Mouse (Mus musculus): ENCODE measurements around the gene Izumo1. TPM values are rescaled to one million over a fixed set of nuclear protein-coding genes. Genes with fewer than 3 reads are reported as not detected.

Izumo1 gene
- 0.08 and 0.16 TPM in 2 replicates for polyA plus RNA-seq (2015; fragmentation: Nextera tagmentation; extraction: Ambion mirVana)

DNA sequence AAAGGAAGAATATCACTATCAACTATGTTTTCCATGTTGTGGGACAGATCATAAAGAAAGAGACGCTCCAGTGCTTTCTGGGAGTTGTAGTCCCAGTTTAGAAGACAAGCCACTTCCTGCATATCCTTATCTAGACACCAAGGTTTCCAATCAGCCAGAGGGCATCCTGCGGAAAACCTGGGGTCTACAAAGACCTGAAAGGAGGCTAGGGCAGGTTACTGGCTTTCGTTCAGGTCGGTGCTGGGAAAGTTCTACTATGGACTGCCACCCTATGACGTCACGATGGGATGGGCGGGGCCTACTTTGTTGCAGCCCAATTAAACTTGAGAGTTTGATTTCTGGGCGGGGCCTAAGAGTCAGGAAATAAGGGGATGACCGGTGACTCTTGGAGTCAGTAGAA, at the start of gene Izumo1:
Gene Izumo1 (plus strand): TSS at position 369 of the 400 bp plus-strand sequence.
- peak; percentile 40 for DNase-seq (ENCODE audit: low spot score)

DNA sequence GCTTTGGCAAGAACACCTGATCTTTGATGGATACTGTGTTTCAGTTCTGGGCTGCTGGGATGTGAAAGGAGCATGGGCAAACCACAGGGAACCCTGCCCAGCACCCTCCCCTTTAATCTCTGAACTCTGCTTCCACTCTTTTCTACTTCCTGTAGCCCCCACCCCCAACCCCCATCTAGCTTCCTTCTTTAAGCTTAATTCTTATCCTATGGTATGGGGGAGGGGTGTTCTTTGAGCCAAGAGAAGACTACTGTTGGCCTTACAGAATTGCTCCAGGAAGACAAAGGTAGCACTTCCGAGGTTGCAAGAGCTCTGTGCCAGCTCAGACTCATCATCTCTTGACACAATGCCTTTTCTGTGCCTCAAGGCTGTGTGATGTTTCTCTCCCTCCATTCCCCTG, 49.6 kb upstream of the Izumo1 start:
- DNase-seq (ENCODE audit: low spot score) = peak; percentile 52

DNA sequence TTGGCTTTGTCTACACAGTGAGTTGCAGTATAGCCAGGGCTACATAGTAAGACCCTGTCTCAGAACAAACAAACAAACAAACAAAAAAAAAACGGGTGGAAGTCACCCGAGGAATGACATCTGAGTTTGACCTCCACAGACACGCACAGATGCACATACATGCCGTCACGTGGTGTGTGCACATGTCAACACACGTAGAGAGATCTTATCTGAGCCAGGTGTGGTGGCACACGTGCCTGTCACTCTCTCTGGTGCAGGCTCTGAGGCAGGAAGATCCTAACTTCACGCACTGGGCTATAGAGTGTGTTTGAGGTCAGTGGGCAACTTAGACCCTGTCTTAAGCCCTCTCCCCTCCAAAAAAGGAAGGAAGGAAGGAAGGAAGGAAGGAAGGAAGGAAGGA, 47.7 kb upstream of the Izumo1 start:
- peak; percentile 87 for DNase-seq (ENCODE audit: low spot score)

DNA sequence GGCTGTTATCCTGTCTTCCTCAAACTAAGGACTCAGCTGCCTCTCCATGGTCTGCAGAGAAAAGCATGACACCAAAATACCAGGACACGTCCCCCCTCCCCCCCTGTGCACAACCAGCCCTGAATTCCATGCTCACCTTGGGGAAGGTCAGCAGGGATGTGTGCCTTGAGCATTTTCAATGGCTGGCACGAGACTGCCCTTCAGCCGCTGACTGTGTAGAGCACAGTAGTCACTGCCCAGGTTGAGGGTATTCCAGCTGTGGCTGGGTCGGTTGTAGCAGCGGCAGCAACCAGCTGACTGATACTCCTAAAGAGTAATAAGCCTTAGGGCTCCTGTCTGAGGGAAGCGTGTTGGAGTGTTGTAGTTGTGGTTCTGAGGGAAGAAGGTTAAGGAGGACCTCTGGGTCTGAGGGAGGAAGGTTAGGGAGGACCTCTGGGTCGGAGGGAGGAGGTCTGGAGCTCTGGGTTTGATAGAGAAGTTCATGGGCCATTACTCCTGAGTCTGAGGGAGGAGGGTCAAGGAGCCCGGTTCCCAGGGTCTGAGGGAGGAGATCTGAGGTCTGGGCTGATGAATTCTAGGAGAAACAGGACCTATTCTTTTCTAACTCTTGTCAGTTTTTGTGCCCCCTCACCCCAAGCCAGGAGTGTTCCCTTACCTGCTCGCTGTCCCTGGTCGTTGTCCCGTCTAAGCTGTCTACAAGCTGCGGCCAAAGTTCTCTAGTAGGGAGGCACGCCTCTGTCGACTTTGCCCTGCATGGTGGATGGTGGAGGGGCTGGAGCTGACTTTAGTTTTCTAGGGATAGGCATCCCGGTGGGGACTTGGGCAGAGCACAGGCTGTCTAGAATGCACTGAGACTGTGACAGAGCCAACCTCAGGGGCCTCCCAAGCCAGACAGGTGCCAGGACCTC, 46.9 kb upstream of the Izumo1 start:
- DNase-seq (ENCODE audit: low spot score) = no peak

DNA sequence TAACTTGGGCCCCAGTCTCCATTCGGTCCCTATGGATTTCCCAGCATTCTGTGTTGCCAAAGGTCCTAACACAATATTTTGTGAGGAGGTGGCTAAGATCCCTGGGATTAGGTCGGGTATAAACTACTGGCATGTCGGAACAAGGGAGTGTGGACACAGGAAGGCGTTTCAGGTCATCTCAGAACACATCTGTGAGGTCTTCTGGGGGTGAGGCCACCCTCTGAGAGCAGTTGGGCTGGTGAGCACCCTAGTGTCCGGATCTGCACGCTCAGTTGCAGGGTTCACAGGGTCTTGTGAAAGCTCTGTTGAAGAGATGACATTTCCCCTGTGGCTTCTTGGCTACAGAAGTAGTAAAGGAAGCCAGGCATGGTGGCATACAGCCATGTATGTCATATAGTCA, 35.7 kb upstream of the Izumo1 start:
- no peak for DNase-seq (ENCODE audit: low spot score)

DNA sequence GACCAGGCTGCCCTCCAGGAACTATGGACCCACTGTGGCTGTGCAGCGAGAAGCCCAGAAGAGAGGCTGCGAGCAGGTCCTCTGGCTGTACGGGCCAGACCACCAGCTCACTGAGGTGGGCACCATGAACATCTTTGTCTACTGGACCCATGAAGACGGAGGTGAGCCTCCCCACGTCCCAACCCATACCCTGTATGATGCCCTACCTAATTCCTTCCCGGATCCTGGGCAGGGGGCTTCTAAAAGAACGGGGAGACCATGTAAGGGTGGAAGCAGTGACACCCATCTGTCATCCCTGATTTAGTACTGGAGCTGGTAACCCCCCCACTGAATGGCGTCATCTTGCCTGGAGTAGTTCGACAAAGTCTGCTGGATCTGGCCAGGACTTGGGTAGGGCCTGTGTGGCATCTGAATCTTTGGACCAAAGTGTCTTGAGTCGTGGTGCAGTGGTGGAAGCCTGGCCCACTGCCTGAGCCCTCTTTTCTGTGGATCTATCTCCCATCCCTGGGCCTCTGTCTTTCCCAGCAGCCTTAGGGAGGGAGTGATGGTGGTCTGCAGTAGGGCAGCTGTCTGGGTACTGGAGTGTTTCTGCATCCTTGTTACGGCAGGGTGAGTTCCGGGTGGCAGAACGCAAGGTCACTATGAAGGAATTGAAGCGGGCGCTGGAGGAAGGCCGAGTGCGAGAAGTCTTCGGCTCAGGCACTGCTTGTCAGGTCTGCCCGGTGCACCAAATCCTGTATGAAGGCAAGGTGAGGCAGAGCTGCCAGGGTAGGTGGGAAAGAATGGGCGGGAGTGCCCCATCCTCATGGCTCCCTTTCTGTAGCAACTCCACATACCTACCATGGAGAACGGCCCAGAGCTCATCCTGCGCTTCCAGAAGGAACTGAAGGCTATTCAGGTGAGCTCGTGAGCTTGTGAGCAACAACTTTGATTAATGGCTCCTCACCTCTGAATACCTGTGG, 33.7 kb upstream of the Izumo1 start:
- no peak for DNase-seq (ENCODE audit: low spot score)

DNA sequence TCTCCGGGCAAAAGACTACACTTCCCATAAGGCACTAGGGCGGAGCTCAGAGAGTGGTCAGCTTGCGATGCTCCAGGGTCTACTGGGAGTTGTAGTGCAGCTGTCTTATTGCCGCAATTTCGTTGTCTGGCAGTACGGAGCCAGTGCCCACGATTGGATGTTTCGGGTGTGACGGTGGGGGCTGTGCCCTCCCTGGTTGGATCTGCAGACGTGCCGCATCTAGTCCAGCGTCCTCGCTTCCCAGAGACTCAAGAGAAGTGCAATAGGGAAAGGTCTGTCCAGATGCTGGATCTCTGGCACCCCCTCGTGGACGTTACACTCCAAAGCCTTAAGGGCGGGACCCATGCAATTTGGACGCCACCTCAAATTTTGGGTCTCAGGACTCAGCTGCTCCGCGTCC, 32.4 kb upstream of the Izumo1 start:
- peak; percentile 79 for DNase-seq (ENCODE audit: low spot score)

DNA sequence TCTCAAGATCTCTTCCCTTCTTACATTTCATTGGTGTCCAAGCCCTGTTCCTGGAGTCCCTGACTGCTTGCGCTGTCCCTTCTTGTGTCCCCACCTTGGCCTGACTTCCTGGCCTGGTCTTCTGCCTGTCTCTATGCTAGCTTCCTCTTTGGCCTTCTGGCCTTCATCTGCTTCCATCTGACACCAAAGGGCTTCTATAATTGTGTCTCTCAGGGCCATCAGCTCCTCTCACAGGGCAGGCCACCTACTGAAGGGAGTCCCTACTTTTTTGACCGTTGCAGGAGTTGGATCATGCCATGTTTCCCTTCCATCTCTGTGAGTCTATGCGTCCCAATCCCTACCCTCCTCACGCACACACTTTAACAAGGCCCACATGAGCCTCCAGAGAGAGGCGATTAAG, 31.7 kb upstream of the Izumo1 start:
- no peak for DNase-seq (ENCODE audit: low spot score)

DNA sequence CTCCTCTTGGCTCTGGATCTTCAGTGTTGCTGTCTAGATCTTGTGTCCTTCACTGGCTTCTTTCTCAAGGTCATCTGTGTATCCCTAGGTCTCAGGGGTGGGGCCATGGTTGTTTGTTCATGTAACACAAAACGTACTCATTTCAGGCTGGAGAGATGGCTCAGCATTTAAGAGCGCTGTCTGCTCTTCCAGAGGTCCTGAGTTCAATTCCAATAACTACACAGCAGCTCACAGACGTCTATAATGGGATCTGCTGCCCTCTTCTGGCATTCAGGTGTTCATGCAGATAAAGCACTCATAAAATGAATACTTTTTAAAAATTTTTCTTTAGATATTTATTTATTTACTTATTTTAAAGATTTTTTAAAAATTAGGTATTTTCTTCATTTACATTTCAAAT, 30.7 kb upstream of the Izumo1 start:
- no peak for DNase-seq (ENCODE audit: low spot score)

DNA sequence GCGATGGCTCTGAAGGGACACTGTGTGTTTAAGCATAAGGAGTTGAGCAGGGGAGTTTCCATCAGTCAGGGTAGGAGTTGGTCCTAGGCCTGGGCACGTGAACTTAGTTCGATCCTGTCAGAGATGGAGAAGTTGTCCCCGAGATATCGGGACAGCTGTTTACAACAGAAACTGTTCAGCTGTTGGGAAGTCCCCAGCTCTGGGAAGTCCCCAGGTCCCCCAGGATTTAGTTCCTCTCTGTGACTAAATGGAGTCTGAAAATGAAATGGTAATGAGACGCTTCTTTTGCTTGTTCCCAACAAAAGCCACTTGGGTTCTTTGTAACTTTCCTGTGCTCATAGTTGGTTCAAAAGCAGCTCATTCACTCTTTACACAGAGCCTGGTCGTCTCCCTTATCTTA, 29.7 kb upstream of the Izumo1 start:
- no peak for DNase-seq (ENCODE audit: low spot score)

DNA sequence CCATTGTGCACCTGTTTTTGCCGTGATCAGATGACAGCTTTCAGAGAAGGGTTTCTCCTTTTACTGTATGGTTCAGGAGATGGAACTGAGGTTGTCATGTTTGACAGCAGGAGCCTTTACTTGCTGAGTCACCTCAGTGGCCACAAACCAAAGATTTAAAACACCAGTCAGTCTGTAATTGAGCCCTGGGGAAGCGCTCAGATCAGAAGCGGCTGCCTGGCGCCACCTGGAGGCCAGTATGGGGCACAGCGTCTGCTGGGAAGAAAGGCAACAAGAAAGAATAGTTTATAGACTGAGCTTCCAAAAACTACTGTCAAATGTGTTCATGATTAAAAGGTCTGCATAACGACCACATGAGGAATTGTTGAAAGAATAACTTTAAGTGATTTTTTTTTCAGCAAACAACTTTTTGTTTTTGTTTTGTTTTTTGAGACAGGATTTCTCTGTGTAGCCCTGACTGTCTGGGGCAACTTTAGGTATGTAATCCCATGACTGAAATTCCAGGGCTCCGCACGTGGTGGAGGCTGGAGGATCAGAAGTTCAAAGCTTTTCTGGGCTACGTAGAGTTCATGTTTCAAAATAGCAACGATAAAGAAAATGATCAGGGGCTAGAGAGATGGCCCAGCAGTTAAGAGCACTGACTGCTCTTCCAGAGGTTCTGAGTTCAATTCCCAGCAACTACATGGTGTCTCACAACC, 28.3 kb upstream of the Izumo1 start:
- peak; percentile 80 for DNase-seq (ENCODE audit: low spot score)

DNA sequence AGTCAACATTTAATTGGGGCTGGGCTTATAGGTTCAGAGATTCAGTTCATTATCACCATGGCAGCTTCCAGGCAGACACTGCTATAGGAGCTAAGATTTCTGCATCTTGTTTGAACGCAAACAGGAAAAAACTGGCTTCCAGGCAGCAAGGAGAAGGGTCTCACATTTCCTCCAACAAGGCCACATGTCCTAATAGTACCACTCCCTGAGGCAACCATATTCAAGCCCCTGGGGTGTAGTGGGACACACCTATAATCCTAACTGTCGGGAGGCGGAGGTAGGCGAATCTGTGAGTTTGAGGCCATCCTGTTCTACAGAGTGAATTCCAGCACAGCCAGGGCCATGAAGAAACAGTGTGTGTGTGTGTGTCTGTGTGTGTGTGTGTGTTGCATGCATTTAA, 26.4 kb upstream of the Izumo1 start:
- DNase-seq (ENCODE audit: low spot score) = no peak

DNA sequence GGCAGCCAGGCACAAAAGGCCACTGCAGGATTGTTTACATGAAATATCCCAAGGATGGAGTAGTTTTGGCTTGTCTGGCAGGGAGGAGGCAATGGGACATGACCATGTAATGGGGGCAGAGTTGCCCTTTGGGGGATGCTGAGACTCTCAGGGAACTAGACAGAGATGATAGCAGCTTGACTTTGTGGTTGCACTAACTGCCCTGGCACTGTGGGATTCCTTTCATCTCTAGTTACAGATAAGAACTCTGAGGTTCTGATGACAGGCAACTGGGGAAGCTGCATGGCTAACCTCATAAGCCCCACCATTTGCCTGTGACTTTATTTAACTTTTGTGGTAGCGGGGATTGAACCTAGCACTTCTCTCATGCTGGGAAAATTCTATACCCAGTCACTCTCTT, 25.5 kb upstream of the Izumo1 start:
- no peak for DNase-seq (ENCODE audit: low spot score)

DNA sequence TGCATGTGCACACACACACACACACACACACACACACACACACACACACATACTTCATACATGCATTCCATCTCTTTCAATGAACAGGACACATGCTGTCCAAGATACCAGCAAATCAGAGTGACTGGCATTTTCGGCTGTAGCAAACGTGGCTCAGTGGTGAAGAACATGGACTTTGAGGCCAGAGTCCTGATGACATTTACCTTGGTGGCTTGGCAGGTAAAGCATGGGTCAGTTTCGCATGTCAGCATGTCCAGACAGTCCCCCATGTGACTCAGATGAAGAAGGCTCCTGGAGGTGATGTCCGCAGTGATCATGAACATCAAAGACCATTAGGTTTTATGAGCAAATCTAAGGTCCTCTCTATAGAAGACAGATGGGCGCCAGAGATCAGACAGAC, 24.6 kb upstream of the Izumo1 start:
- DNase-seq (ENCODE audit: low spot score) = no peak

DNA sequence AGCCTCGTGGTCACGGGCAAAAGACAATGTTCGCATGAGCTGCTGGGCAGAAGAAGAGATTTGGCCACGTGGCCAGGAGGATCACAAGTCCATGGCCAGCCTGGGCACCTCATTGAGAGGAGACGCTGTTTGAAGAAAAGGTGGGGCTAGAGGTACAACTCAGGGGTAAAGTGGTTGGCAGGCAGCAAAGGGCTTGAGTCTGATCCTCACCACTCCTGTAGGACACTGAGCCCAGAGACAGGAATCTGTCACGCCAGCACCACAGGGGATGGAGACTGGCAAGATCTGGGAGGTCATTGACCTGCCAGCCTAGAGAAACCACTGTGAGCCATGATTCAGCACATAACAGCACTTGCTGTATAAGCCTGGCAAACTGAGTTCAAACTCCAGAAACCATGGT, 24.1 kb upstream of the Izumo1 start:
- DNase-seq (ENCODE audit: low spot score) = no peak

DNA sequence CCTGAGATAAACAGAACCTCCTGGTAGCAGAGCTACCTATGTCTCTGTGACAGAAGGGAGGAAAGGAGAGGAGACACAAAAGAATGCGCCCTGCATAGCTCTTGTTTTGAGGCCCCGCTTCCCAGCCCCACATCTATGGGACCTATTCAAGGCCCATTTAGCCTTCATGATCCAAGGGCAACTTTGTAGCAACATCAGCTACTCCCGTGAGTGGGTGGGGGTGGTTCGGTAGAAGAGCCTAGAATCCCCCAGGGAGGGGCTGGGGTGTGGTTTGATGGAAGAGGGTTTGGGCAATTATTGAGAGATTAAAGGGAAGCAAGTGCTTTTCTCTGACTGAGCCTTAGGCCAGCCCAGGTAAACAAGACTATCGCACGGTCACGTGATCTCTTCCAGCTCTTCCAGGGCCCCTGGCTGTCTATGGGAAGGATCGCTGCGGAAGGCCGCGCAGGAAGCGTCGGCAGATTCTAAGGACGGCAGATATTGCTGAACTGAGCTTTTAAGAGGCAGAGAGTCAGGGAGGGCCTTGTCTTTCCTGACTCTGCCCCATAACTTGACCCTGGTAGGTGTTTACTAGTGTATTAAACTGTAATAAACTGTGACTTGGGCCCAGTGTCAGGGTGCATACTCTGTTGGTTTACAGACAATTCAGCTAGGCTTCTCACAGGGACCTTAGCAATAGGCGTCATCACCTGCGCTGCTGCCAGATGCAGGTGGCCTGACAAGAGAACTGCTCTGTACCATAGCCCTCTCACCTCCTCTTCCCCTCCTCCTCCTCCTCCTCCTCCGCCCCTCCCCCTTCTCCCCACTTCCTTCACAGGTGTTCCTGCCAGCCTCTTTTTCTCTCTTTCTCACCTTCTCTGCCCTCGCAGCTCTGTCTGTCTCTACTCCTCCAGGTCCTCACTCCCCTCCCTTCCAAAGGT, 22.4 kb upstream of the Izumo1 start:
- DNase-seq (ENCODE audit: low spot score) = peak; percentile 73

DNA sequence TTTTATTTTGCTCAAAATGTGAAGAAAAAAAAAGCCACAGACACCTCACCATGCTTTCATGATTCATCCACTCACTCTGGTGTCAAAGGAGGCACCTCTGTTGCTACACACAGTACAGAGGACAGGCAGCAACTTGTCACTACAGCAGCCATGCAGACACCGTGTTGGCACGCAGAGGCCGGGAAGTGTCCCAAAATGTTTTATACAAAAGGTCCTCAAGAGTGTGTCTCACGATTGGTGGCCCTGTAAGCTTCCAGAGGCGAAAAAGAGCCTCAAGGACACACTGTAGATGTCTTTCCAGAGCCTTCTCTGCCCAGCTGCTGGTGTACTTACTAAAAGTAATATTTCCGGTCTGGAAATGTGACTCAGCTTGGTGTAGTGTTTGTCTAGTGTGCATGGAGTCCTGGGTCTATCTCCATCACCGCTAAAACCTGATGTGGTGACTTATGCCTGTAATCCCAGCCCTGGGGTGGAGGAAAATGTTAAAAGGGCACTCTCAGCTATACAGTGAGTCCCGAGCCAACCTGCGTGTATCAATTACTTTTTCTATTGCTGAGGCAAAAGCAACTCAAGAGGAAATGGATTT, 15.8 kb upstream of the Izumo1 start:
- no peak for DNase-seq (ENCODE audit: low spot score)

DNA sequence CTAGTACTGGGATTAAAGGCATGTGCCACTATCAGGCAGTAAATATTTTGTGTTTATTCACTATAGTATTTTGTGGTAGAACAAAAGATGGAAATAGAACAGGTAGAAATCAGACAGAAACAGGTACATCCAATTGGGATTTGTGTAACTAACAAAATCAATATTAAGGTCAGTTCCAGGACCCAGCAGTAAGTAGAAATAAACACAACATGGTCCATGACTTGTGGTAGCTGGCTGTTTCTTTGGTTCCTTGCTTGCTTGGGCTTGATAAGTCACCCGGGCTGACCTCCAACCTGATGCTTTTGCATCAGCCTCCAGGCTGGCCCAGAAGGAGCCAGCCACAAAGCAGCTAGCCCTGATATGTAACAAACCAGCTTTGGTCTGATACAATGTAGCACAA, 12.1 kb upstream of the Izumo1 start:
- DNase-seq (ENCODE audit: low spot score) = no peak

DNA sequence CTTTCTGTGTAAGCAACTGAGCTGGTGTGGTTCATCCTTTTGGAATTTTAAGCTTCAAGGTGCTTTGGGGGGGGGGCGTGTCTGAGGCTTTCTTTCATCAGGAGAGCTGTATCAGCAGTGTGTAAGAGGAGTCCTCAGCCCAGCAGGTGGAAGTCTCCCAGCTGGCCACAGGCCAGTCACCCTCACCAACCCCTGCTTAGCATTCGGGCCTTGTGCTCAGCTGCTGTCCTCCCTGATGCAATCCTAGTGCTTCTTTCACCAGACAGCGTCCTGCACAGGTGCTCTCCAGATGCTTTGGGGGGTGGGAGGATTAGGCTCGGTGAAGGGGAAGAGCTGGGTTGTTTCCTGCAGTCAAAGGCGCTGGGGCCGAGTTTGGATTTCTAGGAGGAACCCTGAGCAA, 5.3 kb upstream of the Izumo1 start:
- DNase-seq (ENCODE audit: low spot score) = no peak

DNA sequence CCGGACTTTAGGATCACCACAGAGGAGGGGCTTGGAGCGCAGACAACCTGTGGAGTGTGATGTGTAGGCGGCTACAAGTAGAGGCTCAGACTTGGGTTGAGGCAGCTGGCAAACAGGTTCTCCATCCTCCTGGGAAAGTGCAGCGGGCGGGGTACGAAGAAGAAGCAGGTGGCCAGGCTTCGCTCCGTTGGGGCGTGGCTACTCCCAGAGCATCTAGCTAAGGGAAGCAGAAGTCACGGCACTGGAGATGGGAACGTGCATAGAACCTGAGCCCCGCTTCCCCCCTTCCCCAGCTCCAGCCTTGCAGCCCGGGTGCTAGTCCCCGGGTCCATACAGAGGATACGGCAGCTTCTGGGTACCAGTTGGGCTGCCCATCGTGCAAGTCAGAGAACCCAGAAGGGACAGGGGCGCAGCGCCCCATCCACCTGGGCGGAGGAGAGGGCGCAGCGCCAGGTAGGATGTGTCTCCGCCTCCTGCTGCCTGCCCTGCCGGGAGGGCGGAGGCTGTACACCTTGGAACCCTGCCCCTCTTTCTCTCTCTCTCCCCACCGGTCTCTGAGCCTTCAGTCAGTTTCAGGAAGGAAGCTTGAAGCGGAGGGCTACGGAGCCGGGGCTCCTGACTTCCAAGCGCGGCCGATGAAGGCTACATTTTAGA, 4.4 kb upstream of the Izumo1 start, which contains the start of gene Fut1:
Gene Fut1 (plus strand): TSS at position 248 of the 654 bp plus-strand sequence.
- DNase-seq (ENCODE audit: low spot score) = no peak

Measured in thymus, postnatal 0 days (tissue).